ENCODE assay signal across 8 mouse cellular contexts in genomic region chr16:36944895-36945424, GRCm38 (mm10). TPM values are rescaled to one million over a fixed set of nuclear protein-coding genes. Genes with fewer than 3 reads are reported as not detected.
DNase-seq lines count a peak whose midpoint lies in the region; ATAC-seq lines count a peak whose summit lies in the region.
"Had no signal": no experiment of that assay in that cellular context is flagged by ENCODE, and none has a peak within 500 bp of the region (broad histone marks: within the 10 kb centered on the region; RNA-seq: fewer than 3 reads in every experiment).

No protein-coding gene starts in this region.

- no peaks in the 10 kb centered on the region for H3K36me3 ChIP-seq in forebrain, embryonic 13.5 days (ENCODE audit: poor library complexity, severe bottlenecking)
- H3K36me3 ChIP-seq in hindbrain, embryonic 15.5 days: no peaks in the 10 kb centered on the region
- no peaks in the 10 kb centered on the region for H3K36me3 ChIP-seq in neural tube, embryonic 15.5 days

- peak overlapping the region; percentile 25 for H3K4me2 ChIP-seq in forebrain, embryonic 13.5 days
- no peak overlapping the region for H3K4me2 ChIP-seq in hindbrain, embryonic 15.5 days
- no peak overlapping the region for H3K4me2 ChIP-seq in neural tube, embryonic 15.5 days

- H3K4me1 ChIP-seq in forebrain, embryonic 13.5 days: peaks cover 6% of the 10 kb centered on the region; the same call in 1 of the 2 replicates
- H3K4me1 ChIP-seq in hindbrain, embryonic 15.5 days (replicated peaks): no peaks in the 10 kb centered on the region
- no peaks in the 10 kb centered on the region for H3K4me1 ChIP-seq in neural tube, embryonic 15.5 days

- no peaks in the 10 kb centered on the region for H3K27me3 ChIP-seq in forebrain, embryonic 13.5 days
- no peaks in the 10 kb centered on the region for H3K27me3 ChIP-seq in hindbrain, embryonic 15.5 days
- no peaks in the 10 kb centered on the region for H3K27me3 ChIP-seq in neural tube, embryonic 15.5 days (replicated peaks)

- 12% methylated on average over 12 of the region's 12 CpGs for WGBS in forebrain, embryonic 13.5 days
- 34% methylated on average over 12 of the region's 12 CpGs for WGBS in hindbrain, embryonic 15.5 days
- 31% methylated on average over 12 of the region's 12 CpGs for WGBS in neural tube, embryonic 15.5 days

- H3K27ac ChIP-seq in forebrain, embryonic 13.5 days: no peak overlapping the region
- H3K27ac ChIP-seq in hindbrain, embryonic 15.5 days (replicated peaks): no peak overlapping the region
- H3K27ac ChIP-seq in neural tube, embryonic 15.5 days (replicated peaks): no peak overlapping the region
- H3K27ac ChIP-seq: macrophage had no signal

- DNase-seq in left cerebral cortex, postnatal 4 days: peak; percentile 18
- no peak for DNase-seq in left cerebral cortex, adult 8-10 months (ENCODE audit: low spot score in 2 of 2)
- DNase-seq in adrenal gland, adult (ENCODE audit: inconsistent age in 2 of 2, low spot score in 1 of 2): no peak

- ATAC-seq in forebrain, embryonic 13.5 days: peak; percentile 57; the same call in 1 of the 2 replicates
- 0 out of 2 replicates have a peak, but pooled peaks have one; percentile 3 for ATAC-seq in hindbrain, embryonic 15.5 days (ENCODE audit: low FRiP score, low read depth)
- ATAC-seq in neural tube, embryonic 15.5 days (ENCODE audit: low FRiP score): no peak
- no peak for ATAC-seq in megakaryocyte, adult 5-6 weeks (ENCODE audit: poor library complexity, severe bottlenecking)

- H3K9ac ChIP-seq in forebrain, embryonic 13.5 days: no peak overlapping the region
- H3K9ac ChIP-seq in hindbrain, embryonic 15.5 days: no peak overlapping the region
- H3K9ac ChIP-seq in neural tube, embryonic 15.5 days (replicated peaks): no peak overlapping the region

- H3K4me3 ChIP-seq in forebrain, embryonic 13.5 days: no peak overlapping the region
- H3K4me3 ChIP-seq in hindbrain, embryonic 15.5 days: no peak overlapping the region
- no peak overlapping the region for H3K4me3 ChIP-seq in neural tube, embryonic 15.5 days (replicated peaks)

- H3K9me3 ChIP-seq in forebrain, embryonic 13.5 days (replicated peaks): no peaks in the 10 kb centered on the region
- H3K9me3 ChIP-seq in hindbrain, embryonic 15.5 days: no peaks in the 10 kb centered on the region
- no peaks in the 10 kb centered on the region for H3K9me3 ChIP-seq in neural tube, embryonic 15.5 days (replicated peaks)

- intact Hi-C loops in left cerebral cortex, postnatal 4 days (cut with DNase I): no loop called here

RNA-seq across cellular contexts. Expression of gene Hcls1, which starts 10.2 kb away (rescaled TPM):
- total RNA-seq in left cerebral cortex, postnatal 4 days (2021): 1 to 10 TPM; 2.0 to 2.3 TPM
- total RNA-seq in left cerebral cortex, adult 8-10 months (2022): 10 to 100 TPM in 2 of 4 experiments, 1 to 10 TPM in 2; 3.6 to 13.4 (median 8.9) TPM
- 1.5 and 1.7 TPM in 2 replicates for polyA plus RNA-seq in forebrain, embryonic 13.5 days (2015; fragmentation: Nextera tagmentation; extraction: Ambion mirVana)
- polyA plus RNA-seq in hindbrain, embryonic 15.5 days (2015; fragmentation: Nextera tagmentation; extraction: Ambion mirVana): 2.1 and 2.8 TPM in 2 replicates
- 2.5 and 15.1 TPM in 2 replicates for polyA plus RNA-seq in neural tube, embryonic 15.5 days (2015; fragmentation: Nextera tagmentation; extraction: Ambion mirVana)
- 53.0 and 69.8 TPM in 2 replicates for total RNA-seq in megakaryocyte, adult 5-6 weeks (2015)
- 404 and 424 TPM in 2 replicates for total RNA-seq in megakaryocyte, adult 5-6 weeks (2017)

RNA-seq across cellular contexts. Expression of gene Fbxo40, which starts 45.3 kb away (rescaled TPM):
- under 1 TPM; 0.38 to 0.40 TPM for total RNA-seq in left cerebral cortex, postnatal 4 days (2021)
- total RNA-seq in left cerebral cortex, adult 8-10 months (2022): under 1 TPM; 0.11 to 0.39 (median 0.32) TPM
- 0.05 and 0.13 TPM in 2 replicates for polyA plus RNA-seq in forebrain, embryonic 13.5 days (2015; fragmentation: Nextera tagmentation; extraction: Ambion mirVana)
- polyA plus RNA-seq in hindbrain, embryonic 15.5 days (2015; fragmentation: Nextera tagmentation; extraction: Ambion mirVana): 0.04 TPM in 1 of 2 replicates, not detected in the other
- polyA plus RNA-seq in neural tube, embryonic 15.5 days (2015; fragmentation: Nextera tagmentation; extraction: Ambion mirVana): 0.03 TPM in 1 of 2 replicates, not detected in the other
- total RNA-seq in megakaryocyte, adult 5-6 weeks (2015): not detected in 2 replicates
- total RNA-seq in megakaryocyte, adult 5-6 weeks (2017): 0.04 and 0.33 TPM in 2 replicates

Comparison
In these comparisons a context has a peak if more than half of its experiments do, and no peak if none do; other contexts are left out.
1. ATAC-seq: peak in forebrain, embryonic 13.5 days (single experiment) and hindbrain, embryonic 15.5 days (single experiment); none in neural tube, embryonic 15.5 days (single experiment) and megakaryocyte, adult 5-6 weeks (single experiment).